Mouse (Mus musculus) testis, adult 2 months (tissue): ENCODE results near the gene Tmem98. TPM values are rescaled to one million over a fixed set of nuclear protein-coding genes. Genes with fewer than 3 reads are reported as not detected.

Source experiments
- H3K27ac ChIP-seq: fragments of 200-500 bp; 2 replicates; pipeline ENCODE4 v1.5.1; 2012; ENCODE audit warnings: low read depth, low read length; ENCODE audit not compliant: control insufficient read depth, insufficient read depth
- H3K27me3 ChIP-seq: fragments of 200-500 bp; 2 replicates; pipeline ENCODE4 v1.6.1; 2012; ENCODE audit warnings: mild to moderate bottlenecking, low read length, moderate library complexity; ENCODE audit not compliant: control insufficient read depth, insufficient read depth
- H3K36me3 ChIP-seq: fragments of 200-500 bp; 2 replicates; pipeline ENCODE4 v1.6.1; 2012; ENCODE audit warnings: mild to moderate bottlenecking, low read length; ENCODE audit not compliant: control insufficient read depth, insufficient read depth
- H3K4me1 ChIP-seq: fragments of 200-500 bp; 2 replicates; pipeline ENCODE4 v1.6.1; 2012; ENCODE audit warnings: low read length; ENCODE audit not compliant: control insufficient read depth, insufficient read depth
- H3K4me3 ChIP-seq: fragments of 200-500 bp; 2 replicates; pipeline ENCODE4 v1.5.1; 2012; ENCODE audit warnings: low read depth, mild to moderate bottlenecking, low read length, moderate library complexity, mixed read lengths; ENCODE audit not compliant: control insufficient read depth
- CTCF ChIP-seq: fragments of 200-500 bp; IDR thresholded peaks from 2 replicates; pipeline ENCODE4 v1.5.1; 2012; ENCODE audit warnings: low read depth, mild to moderate bottlenecking, inconsistent platforms, low read length, moderate library complexity; ENCODE audit not compliant: control insufficient read depth, insufficient read depth, insufficient replicate concordance
- POLR2A ChIP-seq: fragments of 200-500 bp; IDR thresholded peaks from 2 replicates; pipeline ENCODE4 v1.6.1; 2012; ENCODE audit warnings: low read depth, mild to moderate bottlenecking, inconsistent platforms, low read length, moderate library complexity; ENCODE audit not compliant: control insufficient read depth
- polyA plus RNA-seq: library from polyadenylated mRNA; depleted of rRNA; stranded (reverse); fragments of >200 nt; gene quantifications from 2 replicates; pipeline ENCODE4 v1.2.3, GENCODE M21; 2012

Gene Tmem98
- polyA plus RNA-seq, 1 experiment = 4.5 TPM

DNA sequence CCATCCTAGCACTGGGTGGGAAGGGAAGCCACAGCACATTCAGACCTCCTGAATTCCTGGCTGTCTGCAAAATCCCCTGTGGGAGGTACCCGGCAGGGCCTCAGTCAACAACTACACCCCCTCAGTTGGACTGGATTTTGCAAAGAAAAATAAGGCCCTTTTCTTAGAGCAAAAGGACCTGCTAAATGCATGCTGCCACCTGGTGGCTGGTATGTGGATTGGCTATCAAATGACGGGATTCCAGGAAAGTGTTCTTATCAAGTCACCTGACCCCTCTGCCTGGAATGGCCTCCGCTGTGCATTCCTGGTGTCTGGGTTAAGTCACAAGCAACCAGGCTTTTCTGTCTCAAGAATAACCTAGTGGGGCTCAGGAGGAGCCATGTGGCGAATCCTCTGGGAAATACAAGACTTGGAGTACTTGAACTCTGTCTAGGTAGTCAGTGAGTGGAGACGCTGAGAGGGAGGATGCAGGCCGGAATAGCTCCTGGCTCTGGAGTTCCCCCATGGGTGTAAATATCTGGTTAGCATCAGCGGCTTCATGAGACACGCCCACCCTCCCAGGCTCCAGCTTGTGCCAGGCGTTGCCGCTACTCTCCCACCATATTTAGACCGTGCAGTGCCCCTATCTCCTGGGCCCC is 8.2 kb downstream of the Tmem98 start:
- Histone ChIP-seq H3K27me3 (no peaks in the 10 kb centered on the region), H3K36me3 (no peaks in the 10 kb centered on the region), H3K27ac (no peak overlapping the region), H3K4me1 (peaks cover 3% of the 10 kb centered on the region), H3K4me3 (no peak overlapping the region)
- TF ChIP-seq POLR2A = no peak
- peak; percentile 33; the same call in 1 of the 2 replicates for TF ChIP-seq CTCF

DNA sequence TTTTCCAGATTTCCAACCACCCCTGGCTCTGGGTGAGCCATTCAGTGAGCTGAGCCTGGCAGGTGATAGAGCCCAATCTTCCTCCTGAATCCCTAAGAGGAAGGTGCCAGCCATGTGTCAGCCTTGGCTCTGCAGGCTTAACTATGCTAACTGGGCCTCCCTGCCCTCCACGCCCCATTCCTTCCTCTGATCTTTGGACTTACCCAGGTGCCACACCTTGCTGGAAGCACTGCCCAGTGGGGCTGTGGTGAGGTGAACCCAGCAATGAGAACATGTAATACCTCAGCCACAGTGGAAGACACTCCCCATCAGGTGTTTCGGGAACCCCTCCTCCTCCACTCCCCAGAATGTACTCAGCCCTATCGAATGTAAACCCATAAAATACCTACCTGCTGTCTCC is 10.1 kb downstream of the Tmem98 start:
- TF ChIP-seq POLR2A = no peak
- no peak for TF ChIP-seq CTCF
- Histone ChIP-seq H3K4me1 (peaks cover 3% of the 10 kb centered on the region), H3K27ac (peak overlapping the region; percentile 50), H3K36me3 (no peaks in the 10 kb centered on the region), H3K4me3 (peak overlapping the region; percentile 30), H3K27me3 (no peaks in the 10 kb centered on the region)

DNA sequence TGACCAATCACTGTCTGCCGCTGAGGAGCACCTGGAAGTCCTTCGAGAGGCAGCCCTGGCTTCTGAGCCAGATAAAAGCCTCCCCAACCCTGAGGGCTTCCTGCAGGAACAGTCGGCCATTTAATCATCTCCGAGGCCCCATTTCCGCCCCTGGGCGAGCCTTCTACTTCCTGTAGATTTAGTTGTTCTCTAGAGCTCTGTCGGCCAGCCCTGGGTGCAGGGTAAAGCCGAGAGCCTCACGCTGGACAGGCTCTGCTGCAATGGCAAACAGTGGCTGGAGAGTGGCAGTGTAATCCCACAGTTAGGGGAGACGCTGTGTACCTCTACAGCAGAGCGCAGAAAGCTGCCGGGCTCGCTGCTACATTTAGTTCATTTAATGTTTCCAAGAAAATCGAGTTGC is 11.3 kb downstream of the Tmem98 start:
- Histone ChIP-seq H3K27me3 (no peaks in the 10 kb centered on the region), H3K27ac (peak overlapping the region; percentile 98), H3K36me3 (no peaks in the 10 kb centered on the region), H3K4me3 (peak overlapping the region; percentile 91), H3K4me1 (peaks cover 3% of the 10 kb centered on the region)
- TF ChIP-seq CTCF = no peak
- TF ChIP-seq POLR2A = peak; percentile 37; the same call in 1 of the 2 replicates

DNA sequence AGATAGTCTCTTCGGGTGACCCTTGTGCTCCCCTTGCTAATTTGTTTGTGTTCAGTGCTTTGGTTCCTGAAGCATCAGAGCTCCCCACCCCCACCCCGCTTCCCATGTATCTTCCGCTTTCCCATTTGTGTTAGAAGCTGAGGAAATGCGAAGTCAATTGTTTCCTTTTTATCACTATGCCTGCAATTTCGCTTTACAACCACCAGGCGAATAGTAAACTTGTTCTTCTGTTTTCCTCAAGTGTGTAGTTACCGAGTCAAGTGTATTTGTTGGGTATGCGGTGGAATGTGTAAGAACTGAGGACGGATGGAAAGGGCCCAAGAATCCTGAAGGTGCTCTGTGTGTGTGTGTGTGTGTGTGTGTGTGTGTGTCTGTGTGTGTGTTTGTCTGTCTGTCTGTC is 11.8 kb downstream of the Tmem98 start:
- H3K4me1 ChIP-seq = peaks cover 3% of the 10 kb centered on the region
- no peaks in the 10 kb centered on the region for H3K27me3 ChIP-seq
- no peaks in the 10 kb centered on the region for H3K36me3 ChIP-seq
- peak overlapping the region; percentile 98 for H3K27ac ChIP-seq
- no peak for TF ChIP-seq POLR2A
- TF ChIP-seq CTCF = no peak
- H3K4me3 ChIP-seq = peak overlapping the region; percentile 91

DNA sequence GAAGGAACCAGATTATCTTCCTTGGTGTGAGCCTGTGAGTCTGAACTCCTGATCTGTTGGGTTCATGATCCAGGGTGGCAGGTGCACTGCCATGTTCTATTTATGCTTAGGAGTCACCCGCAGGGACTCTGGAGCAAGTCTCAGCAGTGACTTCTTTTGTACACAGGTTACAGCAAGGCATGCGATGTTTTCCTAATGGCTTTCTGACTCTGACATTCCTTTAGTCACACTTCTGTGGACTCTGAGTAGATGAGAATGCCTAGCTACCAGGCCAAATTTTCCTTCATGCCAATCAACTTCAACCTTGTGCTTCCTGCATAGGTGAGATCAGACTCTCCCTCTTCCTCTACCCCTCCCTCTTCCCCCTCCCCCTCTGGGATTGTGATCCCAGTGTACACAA is 25.4 kb downstream of the Tmem98 start:
- Histone ChIP-seq H3K4me1 (no peaks in the 10 kb centered on the region), H3K27me3 (no peaks in the 10 kb centered on the region), H3K36me3 (no peaks in the 10 kb centered on the region), H3K4me3 (no peak overlapping the region), H3K27ac (no peak overlapping the region)
- TF ChIP-seq CTCF (no peak), POLR2A (no peak)

DNA sequence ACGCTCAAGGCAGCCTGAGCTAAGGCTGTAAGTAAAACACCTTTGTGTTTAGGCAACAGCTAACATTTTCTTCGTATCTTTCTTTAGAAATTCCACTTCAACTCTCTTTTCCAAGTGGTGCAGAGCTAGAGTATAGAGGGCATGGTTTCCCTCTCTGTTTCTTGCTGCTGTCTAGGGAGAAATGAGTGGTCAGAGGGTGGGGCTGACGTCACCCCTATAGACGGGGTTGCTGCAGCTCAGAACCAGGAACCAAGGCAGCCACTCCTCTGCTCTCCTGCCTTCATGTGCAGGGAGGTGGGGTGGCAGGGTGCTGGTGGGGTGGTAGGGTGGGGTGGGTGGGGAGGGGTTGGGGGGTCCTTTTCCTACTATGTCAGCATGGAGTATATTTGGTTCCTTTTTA is 25.9 kb downstream of the Tmem98 start:
- H3K36me3 ChIP-seq = no peaks in the 10 kb centered on the region
- no peak for TF ChIP-seq CTCF
- no peak overlapping the region for H3K4me3 ChIP-seq
- no peaks in the 10 kb centered on the region for H3K27me3 ChIP-seq
- H3K4me1 ChIP-seq = no peaks in the 10 kb centered on the region
- H3K27ac ChIP-seq = no peak overlapping the region

DNA sequence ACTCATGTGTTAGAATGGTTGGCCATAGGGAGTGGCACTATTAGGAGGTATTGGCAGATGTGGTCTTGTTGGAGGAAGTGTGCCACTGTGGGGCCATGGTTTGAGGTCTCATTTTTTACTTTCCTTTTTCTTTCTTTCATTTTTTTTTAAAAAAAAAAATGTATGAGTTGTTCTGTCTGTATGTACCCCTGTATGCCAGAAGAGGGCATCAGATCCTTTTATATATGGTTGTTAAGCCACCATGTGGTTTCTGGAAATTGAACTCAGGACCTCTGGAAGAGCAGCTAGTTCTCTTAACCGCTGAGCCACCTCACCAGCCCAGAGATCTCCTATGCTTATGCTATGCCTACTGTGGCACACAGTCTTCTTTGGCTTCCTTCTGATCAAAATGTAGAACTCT is 28.7 kb downstream of the Tmem98 start:
- H3K36me3 ChIP-seq = no peaks in the 10 kb centered on the region
- TF ChIP-seq POLR2A (no peak), CTCF (no peak)
- no peak overlapping the region for H3K4me3 ChIP-seq
- no peak overlapping the region for H3K27ac ChIP-seq
- no peaks in the 10 kb centered on the region for H3K4me1 ChIP-seq
- H3K27me3 ChIP-seq = no peaks in the 10 kb centered on the region

DNA sequence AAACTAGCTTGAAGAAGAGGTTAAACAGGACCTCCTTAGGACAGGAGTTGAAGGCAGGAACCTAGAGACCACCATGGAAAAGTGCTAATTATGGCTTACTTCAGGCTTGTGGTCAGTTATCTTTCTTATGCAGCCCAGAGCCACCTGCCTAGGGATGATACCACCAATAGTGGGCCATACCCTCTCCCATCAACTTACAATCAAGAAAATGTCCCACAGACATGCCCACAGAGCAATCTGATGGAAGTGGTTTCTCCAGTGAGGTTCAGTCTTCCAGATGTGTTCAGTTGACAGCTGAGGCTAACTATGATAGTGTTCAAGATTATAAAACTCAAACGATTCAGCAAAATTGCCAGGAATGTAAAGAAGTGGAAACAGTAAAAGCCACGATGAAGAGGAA is 33.5 kb downstream of the Tmem98 start:
- Histone ChIP-seq H3K36me3 (no peaks in the 10 kb centered on the region), H3K27ac (no peak overlapping the region), H3K4me3 (no peak overlapping the region), H3K4me1 (no peaks in the 10 kb centered on the region), H3K27me3 (no peaks in the 10 kb centered on the region)
- TF ChIP-seq POLR2A (no peak), CTCF (no peak)
